ENCODE assay signal across 8 mouse cellular contexts in the genomic region with DNA sequence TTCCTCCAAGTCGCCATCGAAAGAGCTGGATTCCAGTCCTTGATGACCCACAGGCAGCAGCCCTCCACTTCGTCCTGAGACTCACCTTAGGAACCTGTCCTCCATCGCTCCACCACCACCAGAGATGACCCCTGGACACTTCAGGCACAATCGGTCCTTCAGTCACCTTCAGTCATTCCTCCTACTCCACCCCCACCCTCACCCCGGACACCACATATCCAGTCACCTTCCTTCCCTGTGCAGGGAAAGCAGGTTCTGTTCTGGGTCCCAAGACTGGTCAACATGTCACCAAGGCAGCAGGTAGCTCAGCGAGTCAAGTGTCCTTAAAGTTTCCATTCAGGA. TPM values are rescaled to one million over a fixed set of nuclear protein-coding genes. Genes with fewer than 3 reads are reported as not detected.
A peak's percentile ranks its signal among the peaks of the same experiment; 100 is the strongest.
DNase-seq lines count a peak whose midpoint lies in the region; ATAC-seq and TF ChIP-seq lines count a peak whose summit lies in the region.

No protein-coding gene starts in this region.

- WGBS in limb, embryonic 14.5 days: 10% methylated on average over 7 of the region's 7 CpGs
- WGBS in stomach, embryonic 15.5 days: 11% methylated on average over 7 of the region's 7 CpGs

- no peaks in the 10 kb centered on the region for H3K9me3 ChIP-seq in megakaryocyte, embryonic 14.5 days
- no peaks in the 10 kb centered on the region for H3K9me3 ChIP-seq in limb, embryonic 14.5 days (ENCODE audit: control insufficient read depth, low read length)
- H3K9me3 ChIP-seq in stomach, embryonic 15.5 days: no peaks in the 10 kb centered on the region

- H3K4me2 ChIP-seq in limb, embryonic 14.5 days (replicated peaks; ENCODE audit: low read depth, low read length, severe bottlenecking): peak overlapping the region; percentile 86
- H3K4me2 ChIP-seq in stomach, embryonic 15.5 days: peak overlapping the region; percentile 93

- ATAC-seq in megakaryocyte, adult 5-6 weeks (ENCODE audit: poor library complexity, severe bottlenecking): no peak
- ATAC-seq in limb, embryonic 14.5 days (ENCODE audit: low FRiP score, low read depth): peak; percentile 55
- no peak for ATAC-seq in stomach, embryonic 15.5 days (ENCODE audit: insufficient read depth, low FRiP score, low read depth)

- DNase-seq in cerebellum, adult 8-10 months: peak; percentile 56
- DNase-seq in cerebellum, adult 9-10 months: no peak
- no peak for DNase-seq in limb, embryonic 14.5 days (ENCODE audit: low spot score)
- no peak for DNase-seq in cerebellum, postnatal 10 days
- no peak for DNase-seq in layer of hippocampus, postnatal 10 days (ENCODE audit: low spot score in 2 of 2)

- no peaks in the 10 kb centered on the region for H3K36me3 ChIP-seq in megakaryocyte, embryonic 14.5 days (replicated peaks; ENCODE audit: low read length)
- no peaks in the 10 kb centered on the region for H3K36me3 ChIP-seq in limb, embryonic 14.5 days (ENCODE audit: control insufficient read depth, insufficient read depth, low read length)
- H3K36me3 ChIP-seq in stomach, embryonic 15.5 days: no peaks in the 10 kb centered on the region

- TF ChIP-seq POLR2A in limb, embryonic 14.5 days (IDR thresholded peaks at IDR 0.05; ENCODE audit: borderline replicate concordance, extremely low read depth, insufficient read depth, insufficient read length): no peak

- H3K4me3 ChIP-seq in megakaryocyte, embryonic 14.5 days (replicated peaks): peak overlapping the region; percentile 92
- peak overlapping the region; percentile 95 for H3K4me3 ChIP-seq in limb, embryonic 14.5 days (replicated peaks; ENCODE audit: low read length)
- peak overlapping the region; percentile 86 for H3K4me3 ChIP-seq in stomach, embryonic 15.5 days (replicated peaks)

- H3K4me1 ChIP-seq in megakaryocyte, embryonic 14.5 days: peaks cover 34% of the 10 kb centered on the region
- H3K4me1 ChIP-seq in limb, embryonic 14.5 days (ENCODE audit: control insufficient read depth, insufficient read depth, low read length): peaks cover 5% of the 10 kb centered on the region; the same call in 1 of the 2 replicates
- H3K4me1 ChIP-seq in stomach, embryonic 15.5 days: 0 out of 2 replicates have a peak, but pooled peaks cover 4% of the 10 kb centered on the region

- no peak overlapping the region for H3K27ac ChIP-seq in limb, embryonic 14.5 days (replicated peaks; ENCODE audit: low read depth, low read length)
- no peak overlapping the region for H3K27ac ChIP-seq in stomach, embryonic 15.5 days

- H3K9ac ChIP-seq in limb, embryonic 14.5 days (ENCODE audit: low read depth, low read length, severe bottlenecking): peak overlapping the region; percentile 84
- peak overlapping the region; percentile 82; the same call in 1 of the 2 replicates for H3K9ac ChIP-seq in stomach, embryonic 15.5 days

- peaks cover 37% of the 10 kb centered on the region for H3K27me3 ChIP-seq in megakaryocyte, embryonic 14.5 days (replicated peaks)
- H3K27me3 ChIP-seq in limb, embryonic 14.5 days (ENCODE audit: control insufficient read depth, insufficient read depth, low read length): no peaks in the 10 kb centered on the region
- no peaks in the 10 kb centered on the region for H3K27me3 ChIP-seq in stomach, embryonic 15.5 days (replicated peaks)

RNA-seq across cellular contexts. Expression of gene Ago4, which starts 0.4 kb away (rescaled TPM):
- 0.02 TPM in 1 of 2 replicates, not detected in the other for polyA plus RNA-seq in megakaryocyte, embryonic 14.5 days (2012; ENCODE audit: insufficient read depth, low replicate concordance)
- 2.9 and 4.0 TPM in 2 replicates for total RNA-seq in megakaryocyte, adult 5-6 weeks (2015)
- total RNA-seq in megakaryocyte, adult 5-6 weeks (2017): 5.3 and 6.2 TPM in 2 replicates
- polyA plus RNA-seq in limb, embryonic 14.5 days (2012; rRNA removed): 2.8 and 3.2 TPM in 2 replicates
- 3.3 and 3.5 TPM in 2 replicates for polyA plus RNA-seq in limb, embryonic 14.5 days (2014; fragmentation: Nextera tagmentation; extraction: Ambion mirVana)
- 1.6 and 2.1 TPM in 2 replicates for polyA plus RNA-seq in stomach, embryonic 15.5 days (2015; fragmentation: Nextera tagmentation; extraction: Ambion mirVana)
- 1 to 10 TPM; 6.9 to 8.4 TPM for total RNA-seq in layer of hippocampus, postnatal 10 days (2021)

RNA-seq across cellular contexts. Expression of gene Clspn, which starts 23.0 kb away (rescaled TPM):
- polyA plus RNA-seq in megakaryocyte, embryonic 14.5 days (2012; ENCODE audit: insufficient read depth, low replicate concordance): 1.7 TPM in 1 of 2 replicates, not detected in the other
- 29.7 and 33.8 TPM in 2 replicates for total RNA-seq in megakaryocyte, adult 5-6 weeks (2015)
- 82.6 and 84.1 TPM in 2 replicates for total RNA-seq in megakaryocyte, adult 5-6 weeks (2017)
- 12.0 and 22.6 TPM in 2 replicates for polyA plus RNA-seq in limb, embryonic 14.5 days (2012; rRNA removed)
- polyA plus RNA-seq in limb, embryonic 14.5 days (2014; fragmentation: Nextera tagmentation; extraction: Ambion mirVana): 34.2 and 39.2 TPM in 2 replicates
- polyA plus RNA-seq in stomach, embryonic 15.5 days (2015; fragmentation: Nextera tagmentation; extraction: Ambion mirVana): 36.1 and 40.0 TPM in 2 replicates
- total RNA-seq in layer of hippocampus, postnatal 10 days (2021): 1 to 10 TPM; 1.9 to 3.2 TPM
